Mouse (Mus musculus): ENCODE measurements at regions not wholly inside any gene's neighbourhood (a gene's known extent, or its start where the extent isn't known, plus 50 kb on each side); places are given as distances from the start of the nearest gene placed in this dataset.

DNA sequence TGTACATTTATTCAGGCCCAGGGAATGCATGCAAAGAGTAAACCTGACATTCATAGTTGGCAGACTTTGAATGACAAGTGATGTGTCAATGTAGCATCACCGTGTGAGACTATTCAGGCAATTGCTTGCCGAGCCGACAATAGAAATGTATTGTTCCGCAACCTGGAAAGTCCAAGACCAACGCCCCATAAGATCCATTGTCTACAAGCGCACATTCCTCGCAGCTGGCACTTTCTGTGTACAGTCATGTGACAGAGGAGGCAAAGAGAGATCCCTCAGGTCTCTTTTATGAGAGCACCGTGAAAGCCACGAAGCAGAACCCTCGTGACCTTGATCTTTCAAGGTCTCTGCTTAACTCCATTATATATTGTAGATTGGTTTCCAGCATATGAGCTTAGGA is 150.9 kb upstream of the N4bp1 start:
- no peak for DNase-seq (ENCODE audit: low spot score in 2 of 2)

DNA sequence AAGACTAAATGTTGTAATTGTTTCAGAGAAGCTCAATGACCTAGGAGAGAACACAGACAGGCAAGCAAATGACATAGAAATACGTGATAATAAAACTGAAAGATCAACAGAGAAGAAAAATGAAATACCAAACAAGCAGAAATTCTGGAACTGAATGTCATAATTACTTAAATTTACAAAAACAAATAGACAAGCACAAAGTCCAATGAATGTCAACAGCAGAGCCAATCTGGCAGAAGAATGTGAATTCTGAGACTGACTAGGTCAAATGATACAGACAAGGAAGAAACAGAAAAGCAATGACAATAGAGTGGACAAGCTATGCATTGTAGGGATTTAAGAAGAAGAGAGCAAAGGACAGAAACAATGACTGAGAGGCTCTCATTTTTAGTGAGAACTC is 143.1 kb upstream of the N4bp1 start:
- no peak for DNase-seq (ENCODE audit: low spot score in 2 of 2)

DNA sequence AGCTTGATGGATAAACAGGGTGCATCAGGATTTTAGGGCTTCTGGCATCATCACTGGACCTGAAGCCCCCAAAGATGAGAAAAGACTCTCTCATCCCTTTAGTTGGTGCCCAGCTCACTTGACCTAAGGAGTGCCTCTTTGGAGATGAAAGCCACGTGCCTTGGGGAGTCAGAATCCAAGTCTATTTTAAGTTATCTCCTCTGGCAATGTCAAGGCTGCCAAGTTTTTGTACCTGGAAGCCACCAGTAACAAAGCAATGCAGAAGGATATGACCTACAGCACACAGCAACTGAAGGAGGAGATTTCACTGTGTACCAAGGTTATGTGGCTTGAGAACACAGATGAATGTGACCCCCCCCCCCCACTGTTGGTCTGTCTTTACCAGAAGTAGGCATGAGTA is 140.9 kb upstream of the N4bp1 start:
- DNase-seq (ENCODE audit: low spot score in 2 of 2): no peak

DNA sequence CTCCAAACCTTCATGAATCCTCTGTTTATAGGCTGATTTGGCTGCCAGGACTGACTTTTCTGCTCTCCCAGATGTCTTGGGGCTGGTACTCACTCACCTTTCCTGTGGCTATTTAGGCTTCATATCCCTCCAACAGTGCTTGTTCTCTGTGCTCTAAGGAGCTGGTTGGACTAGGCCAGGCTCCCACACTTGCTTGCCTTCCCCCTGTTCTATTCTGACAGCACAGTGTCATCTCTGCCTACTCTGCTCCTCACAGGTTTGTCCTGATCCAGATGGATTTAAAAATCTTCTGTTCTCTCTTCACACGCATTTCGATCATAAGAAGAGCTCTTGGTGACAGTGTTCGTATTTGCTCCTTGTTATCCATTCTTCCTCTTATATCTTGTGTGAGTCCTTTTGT is 134.7 kb upstream of the N4bp1 start:
- DNase-seq (ENCODE audit: low spot score in 2 of 2): no peak

DNA sequence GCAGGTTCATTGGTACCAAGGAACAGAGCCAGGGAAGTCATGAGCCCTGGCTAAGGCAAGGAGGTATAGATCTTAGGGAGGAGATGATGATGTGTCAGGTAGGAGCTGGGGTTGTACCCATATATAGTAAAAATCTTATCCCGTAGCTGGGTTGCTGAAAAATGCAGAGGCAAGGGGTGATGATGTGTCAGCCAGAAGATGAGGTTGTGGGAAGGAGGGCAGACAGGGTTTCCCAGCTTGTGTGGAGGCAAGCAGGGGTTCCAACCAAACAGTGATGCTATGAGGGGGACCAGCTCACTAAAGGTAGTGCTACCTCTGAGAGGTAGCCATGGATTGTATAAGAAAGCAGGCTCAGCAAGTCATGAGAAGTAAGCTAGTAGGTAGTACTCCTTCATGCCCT is 90.5 kb upstream of the N4bp1 start:
- DNase-seq (ENCODE audit: low spot score in 2 of 2): no peak

DNA sequence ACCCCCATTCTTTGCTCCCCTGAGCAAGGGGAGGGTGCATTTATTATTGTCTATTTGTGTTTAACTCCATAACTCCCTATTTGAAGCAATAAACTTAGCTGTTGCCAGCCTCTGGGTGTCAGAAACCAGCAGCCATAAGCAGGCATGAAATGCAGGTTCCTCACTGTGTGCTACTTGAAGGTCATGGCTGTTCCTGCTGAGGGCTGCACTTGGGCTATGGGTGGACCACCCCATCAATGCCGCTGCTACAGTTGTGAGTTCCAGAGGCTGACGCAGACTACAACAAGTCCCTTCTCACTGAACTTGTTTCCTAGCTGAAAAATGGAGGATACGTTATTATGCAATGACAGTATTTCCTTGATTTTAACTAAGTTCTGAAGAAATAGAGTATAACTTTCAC is 86.7 kb upstream of the N4bp1 start:
- DNase-seq (ENCODE audit: low spot score in 2 of 2): no peak

DNA sequence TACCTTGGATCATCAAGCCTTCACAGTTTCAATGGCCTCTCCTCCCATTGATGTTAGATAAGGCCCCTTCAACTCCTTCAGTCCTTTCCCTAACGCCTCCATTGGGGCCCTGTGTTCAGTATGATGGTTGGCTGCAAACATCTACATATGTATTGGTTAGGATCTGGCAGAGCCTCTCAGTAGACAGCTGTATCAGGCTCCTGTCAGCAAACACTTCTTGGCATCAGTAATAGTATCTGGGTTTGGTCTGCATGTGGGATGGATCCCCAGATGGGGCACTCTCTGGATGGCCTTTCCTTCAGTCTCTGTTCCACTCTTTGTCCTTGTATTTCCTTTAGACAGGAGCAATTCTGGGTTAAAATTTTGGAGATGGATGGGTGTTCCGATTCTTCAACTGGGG is 84.0 kb upstream of the N4bp1 start:
- DNase-seq (ENCODE audit: low spot score in 2 of 2): no peak

DNA sequence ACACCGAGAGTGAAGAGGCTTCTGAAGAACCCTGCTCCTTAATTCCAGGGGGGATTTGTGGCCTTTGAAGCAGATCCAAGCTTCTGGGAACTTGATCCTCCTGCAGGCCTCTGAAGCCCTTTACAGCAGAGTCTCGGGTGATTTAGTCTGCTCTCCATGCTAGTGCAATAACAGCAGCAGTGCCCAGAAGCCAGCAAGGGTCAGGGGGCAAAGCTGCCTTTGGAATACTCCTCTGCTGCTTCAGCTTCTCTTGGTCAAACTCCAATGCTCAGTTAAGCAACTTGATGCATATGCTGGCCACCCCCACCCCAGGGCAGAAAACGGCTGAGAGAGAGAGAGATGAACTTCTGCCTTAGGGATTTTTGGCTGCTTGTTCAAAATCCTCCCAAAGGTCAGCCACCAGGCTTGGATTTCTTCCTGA is 82.8 kb upstream of the N4bp1 start:
- no peak for DNase-seq (ENCODE audit: low spot score in 2 of 2)

DNA sequence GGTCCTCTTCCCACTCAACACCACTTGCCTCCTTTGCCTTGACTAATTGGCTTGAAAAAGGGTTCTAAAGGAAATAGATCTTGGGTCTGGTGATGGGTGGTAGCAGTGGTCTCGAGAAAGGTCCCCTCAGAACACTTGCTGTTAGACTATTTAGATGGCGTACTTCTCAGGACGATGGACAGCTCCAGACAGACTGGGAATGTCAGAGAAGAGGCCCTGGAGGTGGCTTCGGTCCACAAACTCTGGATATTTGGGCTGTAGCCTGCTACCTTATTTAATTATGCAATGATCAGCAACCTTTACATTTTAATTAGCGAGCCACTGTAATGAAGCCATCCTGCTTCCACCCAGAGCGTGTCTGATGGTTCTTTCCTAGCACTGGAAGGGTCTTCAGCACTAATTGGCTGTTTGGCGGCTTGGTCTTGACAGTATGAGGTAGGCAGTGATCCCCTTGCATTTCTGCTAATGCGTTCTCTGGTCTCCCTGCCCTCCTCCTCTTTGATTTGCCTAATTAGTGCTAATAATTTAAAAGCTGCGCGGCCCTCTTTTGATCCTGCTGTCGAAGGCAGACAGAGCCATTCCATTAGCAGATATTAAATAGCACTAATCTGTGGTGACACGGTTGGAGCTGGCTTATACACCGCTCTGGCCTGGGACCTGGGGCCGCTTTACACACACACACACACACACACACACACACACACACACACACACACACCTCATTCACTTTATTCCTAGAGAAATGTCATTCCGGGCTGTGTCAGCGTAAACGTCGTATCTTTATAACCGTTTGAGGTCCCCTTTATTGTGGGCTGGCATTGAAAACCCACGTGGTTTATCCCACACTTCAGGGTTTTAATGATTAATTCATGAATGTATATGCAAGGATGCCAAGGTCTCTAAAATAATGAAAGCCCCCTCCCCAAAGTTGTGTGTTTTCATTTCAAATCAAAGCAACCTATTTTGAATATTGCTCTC is 76.4 kb upstream of the N4bp1 start:
- DNase-seq (ENCODE audit: low spot score in 2 of 2): no peak
